Mouse (Mus musculus) adrenal gland, adult 18-20 months (tissue): Measurements from ENCODE around the gene Ms4a1. TPM values are rescaled to one million over a fixed set of nuclear protein-coding genes. Genes with fewer than 3 reads are reported as not detected.

Source experiments
- total RNA-seq, 2 experiments: library from RNA; stranded (reverse); gene quantifications; 1 replicate in 1 of 2; 2 replicates in 1 of 2; pipeline ENCODE4 v1.2.3; 2021

The Ms4a1 gene
- total RNA-seq, 2 experiments from 2014 or later = 0.29 to 0.30 TPM

Other genes starting within 250 kb of the Ms4a1 start
- gene Ms4a18, start 248.2 kb downstream of the Ms4a1 start, total RNA-seq = not detected
- gene Ms4a8a, start 185.1 kb downstream of the Ms4a1 start, total RNA-seq = 1 to 10 TPM; 4.7 to 6.7 TPM
- gene 1700017D01Rik, start 135.4 kb downstream of the Ms4a1 start, total RNA-seq = not detected
- gene 1700025F22Rik, start 100.9 kb downstream of the Ms4a1 start, total RNA-seq = not detected
- gene Ms4a13, start 69.5 kb downstream of the Ms4a1 start, total RNA-seq = not detected
- gene Ms4a12, start 33.8 kb downstream of the Ms4a1 start, total RNA-seq = not detected
- not detected for gene Ms4a5, start 17.6 kb upstream of the Ms4a1 start, total RNA-seq
- gene Ms4a14, start 48.2 kb upstream of the Ms4a1 start, total RNA-seq = under 1 TPM; 0.13 to 0.42 TPM
- gene Ms4a7, start 69.9 kb upstream of the Ms4a1 start, total RNA-seq = 1 to 10 TPM; 1.3 to 6.4 TPM
- 10 to 100 TPM; 10.1 to 12.5 TPM for gene Ms4a4a, start 109.3 kb upstream of the Ms4a1 start, total RNA-seq
- gene Ms4a4c, start 138.5 kb upstream of the Ms4a1 start, total RNA-seq = 1 to 10 TPM; 1.5 to 2.9 TPM
- 1 to 10 TPM in 1 of 2 experiments, under 1 TPM in 1; 0.70 to 2.0 TPM for gene Ms4a4b, start 177.3 kb upstream of the Ms4a1 start, total RNA-seq
- gene Ms4a6c, start 203.1 kb upstream of the Ms4a1 start, total RNA-seq = 10 to 100 TPM; 14.6 to 21.3 TPM
- gene Gm8369, start 219.7 kb upstream of the Ms4a1 start, total RNA-seq = 1 to 10 TPM in 1 of 2 experiments, not detected in 1; 1.1 TPM